Mouse (Mus musculus): ENCODE data around the gene Gdf15. TPM values are rescaled to one million over a fixed set of nuclear protein-coding genes. Genes with fewer than 3 reads are reported as not detected.

The Gdf15 gene
- polyA plus RNA-seq, 1 experiment from 2014 or later = 1.0 TPM

GRCm38 (mm10) chr8:70648164-70648442 lies 15.8 kb upstream of the Gdf15 start:
- Histone ChIP-seq H3K4me1 (ENCODE audit: insufficient read depth, low read length) (peaks cover 47% of the 10 kb centered on the region), H3K4me2 (replicated peaks; ENCODE audit: low read depth, low read length) (no peak overlapping the region), H3K9me3 (ENCODE audit: low read length) (no peaks in the 10 kb centered on the region), H3K27me3 (ENCODE audit: insufficient read depth, low read length) (no peaks in the 10 kb centered on the region), H3K9ac (replicated peaks; ENCODE audit: low read length) (no peak overlapping the region), H3K36me3 (ENCODE audit: insufficient read depth, low read length) (peaks cover 27% of the 10 kb centered on the region), H3K27ac (ENCODE audit: low read length) (0 out of 2 replicates have a peak overlapping the region, but pooled peaks have one; percentile 51), H3K4me3 (ENCODE audit: low read length) (no peak overlapping the region)
- no peak for ATAC-seq (ENCODE audit: low FRiP score, low TSS enrichment)
- 33% methylated on average over 1 of the region's 1 CpGs for WGBS

GRCm38 (mm10) chr8:70647343-70648163 lies 15.3 kb upstream of the Gdf15 start:
- Histone ChIP-seq H3K4me3 (ENCODE audit: low read length) (no peak overlapping the region), H3K27ac (ENCODE audit: low read length) (peak overlapping the region; percentile 51), H3K36me3 (ENCODE audit: insufficient read depth, low read length) (peaks cover 27% of the 10 kb centered on the region), H3K4me1 (ENCODE audit: insufficient read depth, low read length) (peaks cover 47% of the 10 kb centered on the region), H3K9me3 (ENCODE audit: low read length) (no peaks in the 10 kb centered on the region), H3K4me2 (replicated peaks; ENCODE audit: low read depth, low read length) (no peak overlapping the region; the same call in 1 of the 2 replicates), H3K9ac (replicated peaks; ENCODE audit: low read length) (peak overlapping the region; percentile 17), H3K27me3 (ENCODE audit: insufficient read depth, low read length) (no peaks in the 10 kb centered on the region)
- ATAC-seq (ENCODE audit: low FRiP score, low TSS enrichment) = peak; percentile 58; the same call in 1 of the 2 replicates
- 31% methylated on average over 8 of the region's 8 CpGs for WGBS

DNA sequence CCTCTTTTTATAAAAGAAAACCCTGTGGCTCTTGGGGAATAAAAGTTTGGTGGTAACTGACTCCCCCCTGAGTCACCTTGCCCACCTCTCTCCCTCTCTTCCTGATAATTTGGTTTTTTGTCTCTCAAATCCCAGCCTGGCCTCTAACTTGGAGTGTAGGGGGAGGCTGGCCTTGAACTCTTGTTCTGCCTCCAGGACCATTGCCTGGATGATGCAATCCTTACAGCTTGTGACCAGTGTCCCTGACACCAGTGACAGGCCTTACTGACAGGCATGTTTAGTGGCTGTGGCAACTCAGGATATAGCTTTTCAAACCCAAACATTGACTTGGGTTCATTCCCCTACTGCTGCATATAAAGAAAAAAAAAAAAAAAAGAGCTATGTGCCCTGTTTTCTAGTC lies 14.5 kb upstream of the Gdf15 start:
- peaks cover 20% of the 10 kb centered on the region for H3K36me3 ChIP-seq (ENCODE audit: insufficient read depth, low read length)
- H3K4me3 ChIP-seq (ENCODE audit: low read length) = no peak overlapping the region
- H3K27me3 ChIP-seq (ENCODE audit: insufficient read depth, low read length) = no peaks in the 10 kb centered on the region
- peaks cover 47% of the 10 kb centered on the region for H3K4me1 ChIP-seq (ENCODE audit: insufficient read depth, low read length)
- ATAC-seq (ENCODE audit: low FRiP score, low TSS enrichment) = no peak
- H3K9ac ChIP-seq (replicated peaks; ENCODE audit: low read length) = peak overlapping the region; percentile 38; the same call in 1 of the 2 replicates
- H3K4me2 ChIP-seq (replicated peaks; ENCODE audit: low read depth, low read length) = no peak overlapping the region
- no peaks in the 10 kb centered on the region for H3K9me3 ChIP-seq (ENCODE audit: low read length)
- H3K27ac ChIP-seq (ENCODE audit: low read length) = no peak overlapping the region

DNA sequence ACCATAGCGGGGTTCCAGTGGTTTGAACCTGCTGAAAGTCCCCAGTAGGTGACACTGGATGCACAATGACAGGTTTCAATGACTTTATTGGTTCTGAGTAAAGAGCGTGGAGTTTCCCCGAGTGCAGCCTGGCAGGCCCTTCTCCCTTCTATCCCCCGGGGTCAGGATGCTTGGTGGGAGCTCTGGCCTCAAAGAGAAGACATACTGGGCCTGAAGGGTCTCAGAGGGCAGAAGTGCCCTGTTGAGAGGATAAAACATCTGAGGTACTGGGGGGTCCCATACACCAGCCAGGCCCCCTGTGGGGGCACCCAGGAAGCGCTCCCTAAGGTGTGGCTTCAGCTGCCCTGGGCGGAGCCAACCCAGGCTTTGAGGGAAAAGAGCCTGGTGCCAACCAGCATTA lies 14.1 kb upstream of the Gdf15 start:
- Histone ChIP-seq H3K27me3 (ENCODE audit: insufficient read depth, low read length) (no peaks in the 10 kb centered on the region), H3K4me1 (ENCODE audit: insufficient read depth, low read length) (peaks cover 47% of the 10 kb centered on the region), H3K27ac (ENCODE audit: low read length) (peak overlapping the region; percentile 52; the same call in 1 of the 2 replicates)

DNA sequence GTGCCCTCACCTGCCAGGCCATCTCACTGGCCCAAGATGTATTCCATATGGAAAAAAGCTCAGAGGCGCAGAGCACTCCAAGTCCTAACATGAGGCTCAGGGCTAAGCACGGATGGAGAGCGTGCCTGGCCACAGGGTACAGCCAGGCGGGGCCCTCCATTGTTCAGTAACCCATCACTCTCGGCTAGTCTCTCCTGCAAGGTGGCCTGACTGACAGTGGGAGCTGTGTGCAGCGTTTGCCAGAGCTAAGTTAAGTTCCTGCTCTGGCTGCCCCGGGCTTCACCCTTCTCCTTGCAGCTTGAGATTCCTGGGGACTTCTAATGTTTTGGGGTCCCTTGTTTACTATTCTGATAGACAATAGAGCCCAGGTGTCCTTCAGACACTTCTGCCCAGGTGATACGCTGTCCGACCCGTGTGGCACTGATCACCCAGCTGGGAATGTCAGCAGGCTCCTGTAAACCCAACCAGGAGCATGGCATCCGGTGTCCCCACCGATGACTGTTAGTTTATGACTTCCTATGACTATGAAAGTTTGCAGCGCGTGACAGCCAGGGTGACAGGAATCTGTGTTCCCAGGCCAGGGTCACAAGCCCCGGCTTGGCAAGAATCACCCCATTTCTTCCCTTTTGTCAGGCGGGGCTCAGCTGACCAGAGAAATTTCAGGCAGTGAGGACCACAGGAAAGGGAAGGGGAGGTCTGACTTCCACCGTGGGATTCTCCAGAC lies 13.4 kb upstream of the Gdf15 start:
- peak overlapping the region; percentile 52; the same call in 1 of the 2 replicates for H3K27ac ChIP-seq (ENCODE audit: low read length)
- 27% methylated on average over 17 of the region's 17 CpGs for WGBS
- no peaks in the 10 kb centered on the region for H3K9me3 ChIP-seq (ENCODE audit: low read length)
- no peaks in the 10 kb centered on the region for H3K27me3 ChIP-seq (ENCODE audit: insufficient read depth, low read length)
- no peak overlapping the region for H3K4me3 ChIP-seq (ENCODE audit: low read length)
- ATAC-seq (ENCODE audit: low FRiP score, low TSS enrichment) = peak; percentile 24; the same call in 1 of the 2 replicates
- 0 out of 2 replicates have a peak overlapping the region, but pooled peaks have one; percentile 6 for H3K4me2 ChIP-seq (replicated peaks; ENCODE audit: low read depth, low read length)
- H3K36me3 ChIP-seq (ENCODE audit: insufficient read depth, low read length) = peaks cover 12% of the 10 kb centered on the region
- H3K4me1 ChIP-seq (ENCODE audit: insufficient read depth, low read length) = peaks cover 47% of the 10 kb centered on the region
- H3K9ac ChIP-seq (replicated peaks; ENCODE audit: low read length) = peak overlapping the region; percentile 38

More for the DNA sequence above, 14.1 kb upstream of the Gdf15 start:
- no peak for ATAC-seq (ENCODE audit: low FRiP score, low TSS enrichment)
- Histone ChIP-seq H3K4me3 (ENCODE audit: low read length) (no peak overlapping the region), H3K9ac (replicated peaks; ENCODE audit: low read length) (peak overlapping the region; percentile 38; the same call in 1 of the 2 replicates), H3K9me3 (ENCODE audit: low read length) (no peaks in the 10 kb centered on the region), H3K4me2 (replicated peaks; ENCODE audit: low read depth, low read length) (no peak overlapping the region), H3K36me3 (ENCODE audit: insufficient read depth, low read length) (peaks cover 17% of the 10 kb centered on the region)
- WGBS = 67% methylated on average over 6 of the region's 6 CpGs

DNA sequence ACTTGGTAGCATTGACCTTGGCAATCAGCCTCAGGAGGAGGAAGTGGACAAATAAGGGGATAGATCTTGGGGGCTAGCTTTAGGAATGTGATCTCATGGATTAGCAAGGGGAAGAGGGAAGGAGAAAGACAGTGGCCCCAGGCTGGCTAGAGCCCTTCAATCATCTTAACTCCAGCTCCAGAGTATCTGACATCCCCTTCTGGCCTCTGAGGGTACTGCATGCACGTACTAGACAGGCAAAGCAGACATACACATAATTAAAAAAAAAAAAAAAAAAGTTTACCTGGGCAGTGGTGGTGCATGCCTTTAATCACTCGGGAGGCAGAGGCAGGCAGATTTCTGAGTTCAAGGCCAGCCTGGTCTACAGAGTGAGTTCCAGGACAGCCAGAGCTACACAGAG lies 11.8 kb upstream of the Gdf15 start:
- WGBS = 81% methylated on average over 2 of the region's 2 CpGs
- H3K9me3 ChIP-seq (ENCODE audit: low read length) = no peaks in the 10 kb centered on the region
- H3K9ac ChIP-seq (replicated peaks; ENCODE audit: low read length) = no peak overlapping the region
- no peak for ATAC-seq (ENCODE audit: low FRiP score, low TSS enrichment)
- no peaks in the 10 kb centered on the region for H3K27me3 ChIP-seq (ENCODE audit: insufficient read depth, low read length)
- no peak overlapping the region for H3K4me2 ChIP-seq (replicated peaks; ENCODE audit: low read depth, low read length)
- peaks cover 36% of the 10 kb centered on the region for H3K4me1 ChIP-seq (ENCODE audit: insufficient read depth, low read length)
- H3K27ac ChIP-seq (ENCODE audit: low read length) = no peak overlapping the region
- H3K4me3 ChIP-seq (ENCODE audit: low read length) = no peak overlapping the region
- peaks cover 1% of the 10 kb centered on the region; the same call in 1 of the 2 replicates for H3K36me3 ChIP-seq (ENCODE audit: insufficient read depth, low read length)

DNA sequence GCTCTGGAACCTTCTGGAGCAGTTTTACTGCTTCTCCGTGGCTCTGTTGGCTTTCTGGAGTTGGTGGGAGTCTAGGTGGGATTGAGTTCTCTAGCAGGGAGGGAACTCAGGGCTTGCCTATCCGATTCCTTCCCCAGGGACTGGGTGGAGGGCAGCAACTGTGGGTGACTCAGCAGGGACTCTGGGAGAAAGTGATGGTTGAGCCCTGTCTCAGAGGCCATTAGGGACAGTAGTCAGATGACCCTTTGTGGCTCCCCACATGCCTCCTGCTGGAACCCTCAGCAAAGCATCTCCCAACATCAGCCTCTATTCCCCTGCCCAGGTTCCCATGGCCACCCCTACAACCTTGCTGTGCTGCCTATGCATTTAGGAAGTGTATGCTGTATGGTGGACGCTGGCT lies 10.8 kb upstream of the Gdf15 start:
- no peak overlapping the region for H3K27ac ChIP-seq (ENCODE audit: low read length)
- H3K4me2 ChIP-seq (replicated peaks; ENCODE audit: low read depth, low read length) = no peak overlapping the region
- no peak for ATAC-seq (ENCODE audit: low FRiP score, low TSS enrichment)
- no peaks in the 10 kb centered on the region for H3K27me3 ChIP-seq (ENCODE audit: insufficient read depth, low read length)
- no peak overlapping the region for H3K9ac ChIP-seq (replicated peaks; ENCODE audit: low read length)
- H3K9me3 ChIP-seq (ENCODE audit: low read length) = no peaks in the 10 kb centered on the region
- H3K36me3 ChIP-seq (ENCODE audit: insufficient read depth, low read length) = no peaks in the 10 kb centered on the region
- peaks cover 31% of the 10 kb centered on the region for H3K4me1 ChIP-seq (ENCODE audit: insufficient read depth, low read length)
- H3K4me3 ChIP-seq (ENCODE audit: low read length) = no peak overlapping the region
- 56% methylated on average over 3 of the region's 3 CpGs for WGBS

GRCm38 (mm10) chr8:70638752-70639151 lies 6.5 kb upstream of the Gdf15 start:
- Histone ChIP-seq H3K9ac (replicated peaks; ENCODE audit: low read length) (no peak overlapping the region), H3K4me3 (ENCODE audit: low read length) (no peak overlapping the region), H3K27ac (ENCODE audit: low read length) (no peak overlapping the region), H3K9me3 (ENCODE audit: low read length) (no peaks in the 10 kb centered on the region), H3K27me3 (ENCODE audit: insufficient read depth, low read length) (no peaks in the 10 kb centered on the region), H3K4me2 (replicated peaks; ENCODE audit: low read depth, low read length) (no peak overlapping the region), H3K4me1 (ENCODE audit: insufficient read depth, low read length) (peaks cover 29% of the 10 kb centered on the region), H3K36me3 (ENCODE audit: insufficient read depth, low read length) (no peaks in the 10 kb centered on the region)
- 58% methylated on average over 9 of the region's 9 CpGs for WGBS
- no peak for ATAC-seq (ENCODE audit: low FRiP score, low TSS enrichment)

DNA sequence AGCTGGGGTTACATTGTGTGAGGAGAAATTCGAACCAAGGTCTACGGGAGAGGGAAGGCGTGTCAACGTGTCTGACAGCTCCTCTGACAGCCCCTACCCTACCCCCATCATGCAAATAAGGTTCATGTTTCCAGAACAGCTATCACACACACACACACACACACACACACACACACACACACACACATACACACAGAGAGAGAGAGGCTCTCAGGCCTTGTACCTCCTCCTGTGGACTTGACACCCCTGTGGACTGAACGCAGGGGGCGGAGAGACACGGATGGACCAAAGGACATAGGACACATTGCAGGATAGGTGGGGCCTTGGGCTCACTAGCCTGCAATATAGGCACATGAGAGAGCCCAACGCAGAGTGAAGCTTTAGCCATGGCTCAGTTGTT lies 4.6 kb upstream of the Gdf15 start:
- H3K9ac ChIP-seq (replicated peaks; ENCODE audit: low read length) = no peak overlapping the region
- no peak overlapping the region for H3K4me2 ChIP-seq (replicated peaks; ENCODE audit: low read depth, low read length)
- H3K27me3 ChIP-seq (ENCODE audit: insufficient read depth, low read length) = no peaks in the 10 kb centered on the region
- 0 out of 2 replicates have a peak overlapping the region, but pooled peaks have one; percentile 19 for H3K27ac ChIP-seq (ENCODE audit: low read length)
- no peak overlapping the region for H3K4me3 ChIP-seq (ENCODE audit: low read length)
- no peaks in the 10 kb centered on the region for H3K36me3 ChIP-seq (ENCODE audit: insufficient read depth, low read length)
- ATAC-seq (ENCODE audit: low FRiP score, low TSS enrichment) = 0 out of 2 replicates have a peak, but pooled peaks have one; percentile 69
- H3K9me3 ChIP-seq (ENCODE audit: low read length) = no peaks in the 10 kb centered on the region
- WGBS = 43% methylated on average over 8 of the region's 8 CpGs
- H3K4me1 ChIP-seq (ENCODE audit: insufficient read depth, low read length) = peaks cover 35% of the 10 kb centered on the region

- H3K27me3 ChIP-seq (ENCODE audit: insufficient read depth, low read length) = no peaks in the 10 kb centered on the region
- H3K4me3 ChIP-seq (ENCODE audit: low read length) = no peak overlapping the region
- H3K9ac ChIP-seq (replicated peaks; ENCODE audit: low read length) = 0 out of 2 replicates have a peak overlapping the region, but pooled peaks have one; percentile 20
- H3K27ac ChIP-seq (ENCODE audit: low read length) = peak overlapping the region; percentile 81
- WGBS = 59% methylated on average over 6 of the region's 6 CpGs
- ATAC-seq (ENCODE audit: low FRiP score, low TSS enrichment) = no peak
- H3K4me2 ChIP-seq (replicated peaks; ENCODE audit: low read depth, low read length) = no peak overlapping the region
- H3K9me3 ChIP-seq (ENCODE audit: low read length) = no peaks in the 10 kb centered on the region
- H3K36me3 ChIP-seq (ENCODE audit: insufficient read depth, low read length) = no peaks in the 10 kb centered on the region
- H3K4me1 ChIP-seq (ENCODE audit: insufficient read depth, low read length) = peaks cover 48% of the 10 kb centered on the region
Observed at GRCm38 (mm10) chr8:70635527-70635926, 3.3 kb upstream of the Gdf15 start.
